Mouse (Mus musculus) heart, embryonic 15.5 days (tissue): ENCODE results near the gene Arid5b. TPM values are rescaled to one million over a fixed set of nuclear protein-coding genes. Genes with fewer than 3 reads are reported as not detected.

Source experiments
- ATAC-seq: fragments of 200-750 bp; cut with Nextera tagmentation; replicated peaks from 2 replicates; pipeline ENCODE4 v1.8.0; 2017; ENCODE audit warnings: low read depth, moderate TSS enrichment; ENCODE audit not compliant: insufficient number of reproducible peaks, insufficient read depth, low FRiP score
- H3K27ac ChIP-seq: fragments of 300-500 bp; sonication (generic); 2 replicates; pipeline ENCODE4 v1.5.1; 2015; ENCODE audit warnings: mild to moderate bottlenecking, inconsistent platforms
- H3K27me3 ChIP-seq: fragments of 300-500 bp; sonication (generic); 2 replicates; pipeline ENCODE4 v1.6.1; 2015; ENCODE audit warnings: inconsistent platforms
- H3K36me3 ChIP-seq: fragments of 300-500 bp; sonication (generic); 2 replicates; pipeline ENCODE4 v1.6.1; 2015; ENCODE audit warnings: mild to moderate bottlenecking, inconsistent platforms
- H3K4me1 ChIP-seq: fragments of 300-500 bp; sonication (generic); replicated peaks from 2 replicates; pipeline ENCODE4 v1.6.1; 2015; ENCODE audit warnings: inconsistent platforms
- H3K4me2 ChIP-seq: fragments of 300-500 bp; sonication (generic); 2 replicates; pipeline ENCODE4 v1.6.1; 2015; ENCODE audit warnings: inconsistent platforms, mild to moderate bottlenecking, moderate library complexity
- H3K4me3 ChIP-seq: fragments of 300-500 bp; sonication (generic); 2 replicates; pipeline ENCODE4 v1.5.1; 2015; ENCODE audit warnings: mild to moderate bottlenecking, inconsistent platforms
- H3K9ac ChIP-seq: fragments of 300-500 bp; sonication (generic); 2 replicates; pipeline ENCODE4 v1.6.1; 2015; ENCODE audit warnings: mild to moderate bottlenecking, inconsistent platforms
- H3K9me3 ChIP-seq: fragments of 300-500 bp; sonication (generic); replicated peaks from 2 replicates; pipeline ENCODE4 v1.6.1; 2016; ENCODE audit warnings: inconsistent platforms
- WGBS: fragments of 180-500 bp; shearing (Covaris S2); methylation state at CpG from one replicate; pipeline ENCODE4 v1.1.7; 2015; ENCODE audit warnings: mixed read lengths; 5-methylcytosine and 5-hydroxymethylcytosine counted together
- polyA plus RNA-seq: library from polyadenylated mRNA; unstranded; fragments of >200 nt; fragmentation: Nextera tagmentation; extraction: Ambion mirVana; gene quantifications from 2 replicates; pipeline ENCODE4 v1.2.1, GENCODE M21; 2015

Gene Arid5b
- polyA plus RNA-seq, 1 experiment from 2014 or later = 21.5 TPM

- Histone ChIP-seq H3K4me3 (no peak overlapping the region), H3K4me2 (no peak overlapping the region), H3K36me3 (no peaks in the 10 kb centered on the region), H3K9ac (no peak overlapping the region), H3K27ac (peak overlapping the region; percentile 42; the same call in 1 of the 2 replicates), H3K27me3 (no peaks in the 10 kb centered on the region), H3K4me1 (peaks cover 37% of the 10 kb centered on the region), H3K9me3 (no peaks in the 10 kb centered on the region)
- ATAC-seq = no peak
- WGBS = 36% methylated on average over 2 of the region's 2 CpGs
These were observed 137.7 kb downstream of the Arid5b start for GRCm38 (mm10) chr10:68140871-68141270.

GRCm38 (mm10) chr10:68140306-68140705 is 138.2 kb downstream of the Arid5b start:
- Histone ChIP-seq H3K4me3 (no peak overlapping the region), H3K27ac (peak overlapping the region; percentile 42), H3K36me3 (no peaks in the 10 kb centered on the region), H3K4me2 (no peak overlapping the region), H3K27me3 (no peaks in the 10 kb centered on the region), H3K9me3 (no peaks in the 10 kb centered on the region), H3K4me1 (peaks cover 35% of the 10 kb centered on the region), H3K9ac (no peak overlapping the region)
- no peak for ATAC-seq
- WGBS = 65% methylated on average over 6 of the region's 6 CpGs

- H3K27me3 ChIP-seq = no peaks in the 10 kb centered on the region
- no peak overlapping the region for H3K9ac ChIP-seq
- WGBS = 88% methylated on average over 5 of the region's 5 CpGs
- H3K27ac ChIP-seq = no peak overlapping the region
- no peaks in the 10 kb centered on the region for H3K9me3 ChIP-seq
- H3K4me2 ChIP-seq = no peak overlapping the region
- no peak overlapping the region for H3K4me3 ChIP-seq
- peaks cover 4% of the 10 kb centered on the region; the same call in 1 of the 2 replicates for H3K36me3 ChIP-seq
- H3K4me1 ChIP-seq = peaks cover 51% of the 10 kb centered on the region
- no peak for ATAC-seq
These were observed 140.4 kb downstream of the Arid5b start for GRCm38 (mm10) chr10:68138123-68138522.

GRCm38 (mm10) chr10:68137151-68137833 is 141.2 kb downstream of the Arid5b start:
- peak overlapping the region; percentile 59 for H3K4me2 ChIP-seq
- 67% methylated on average over 11 of the region's 11 CpGs for WGBS
- no peaks in the 10 kb centered on the region for H3K9me3 ChIP-seq
- H3K27ac ChIP-seq = peak overlapping the region; percentile 94
- peaks cover 11% of the 10 kb centered on the region; the same call in 1 of the 2 replicates for H3K36me3 ChIP-seq
- H3K27me3 ChIP-seq = no peaks in the 10 kb centered on the region
- H3K9ac ChIP-seq = 0 out of 2 replicates have a peak overlapping the region, but pooled peaks have one; percentile 68
- no peak overlapping the region for H3K4me3 ChIP-seq
- peaks cover 60% of the 10 kb centered on the region for H3K4me1 ChIP-seq
- ATAC-seq = no peak

GRCm38 (mm10) chr10:68136480-68137083 is 142.0 kb downstream of the Arid5b start:
- peaks cover 65% of the 10 kb centered on the region for H3K4me1 ChIP-seq
- peak overlapping the region; percentile 59 for H3K4me2 ChIP-seq
- H3K27ac ChIP-seq = peak overlapping the region; percentile 94
- peak; percentile 95 for ATAC-seq
- peak overlapping the region; percentile 65 for H3K4me3 ChIP-seq
- H3K9ac ChIP-seq = peak overlapping the region; percentile 68
- H3K9me3 ChIP-seq = no peaks in the 10 kb centered on the region
- WGBS = 2% methylated on average over 18 of the region's 18 CpGs
- peaks cover 16% of the 10 kb centered on the region; the same call in 1 of the 2 replicates for H3K36me3 ChIP-seq
- H3K27me3 ChIP-seq = no peaks in the 10 kb centered on the region

- Histone ChIP-seq H3K4me1 (peaks cover 66% of the 10 kb centered on the region), H3K4me2 (peak overlapping the region; percentile 59), H3K9ac (peak overlapping the region; percentile 68), H3K36me3 (peaks cover 16% of the 10 kb centered on the region; the same call in 1 of the 2 replicates), H3K27me3 (no peaks in the 10 kb centered on the region), H3K4me3 (peak overlapping the region; percentile 65), H3K9me3 (no peaks in the 10 kb centered on the region), H3K27ac (peak overlapping the region; percentile 94)
- 2% methylated on average over 9 of the region's 9 CpGs for WGBS
- ATAC-seq = no peak
These were observed 142.5 kb downstream of the Arid5b start for GRCm38 (mm10) chr10:68136051-68136450.

GRCm38 (mm10) chr10:68135416-68135815 is 143.1 kb downstream of the Arid5b start:
- H3K27me3 ChIP-seq = no peaks in the 10 kb centered on the region
- H3K9ac ChIP-seq = peak overlapping the region; percentile 68
- H3K4me1 ChIP-seq = peaks cover 66% of the 10 kb centered on the region
- H3K9me3 ChIP-seq = no peaks in the 10 kb centered on the region
- WGBS = 10% methylated on average over 4 of the region's 4 CpGs
- H3K4me2 ChIP-seq = peak overlapping the region; percentile 59
- H3K4me3 ChIP-seq = peak overlapping the region; percentile 65
- ATAC-seq = no peak
- peaks cover 16% of the 10 kb centered on the region; the same call in 1 of the 2 replicates for H3K36me3 ChIP-seq
- H3K27ac ChIP-seq = peak overlapping the region; percentile 94

- Histone ChIP-seq H3K9ac (peak overlapping the region; percentile 68; the same call in 1 of the 2 replicates), H3K4me1 (peaks cover 66% of the 10 kb centered on the region), H3K4me3 (peak overlapping the region; percentile 65), H3K27ac (peak overlapping the region; percentile 94), H3K36me3 (peaks cover 16% of the 10 kb centered on the region; the same call in 1 of the 2 replicates), H3K4me2 (peak overlapping the region; percentile 59), H3K9me3 (no peaks in the 10 kb centered on the region), H3K27me3 (no peaks in the 10 kb centered on the region)
- ATAC-seq = no peak
- 37% methylated on average over 4 of the region's 4 CpGs for WGBS
These were observed 144.0 kb downstream of the Arid5b start for GRCm38 (mm10) chr10:68134549-68134948.

GRCm38 (mm10) chr10:68134071-68134470 is 144.5 kb downstream of the Arid5b start:
- Histone ChIP-seq H3K27ac (peak overlapping the region; percentile 94), H3K36me3 (peaks cover 16% of the 10 kb centered on the region; the same call in 1 of the 2 replicates), H3K9ac (no peak overlapping the region), H3K4me2 (peak overlapping the region; percentile 59), H3K27me3 (no peaks in the 10 kb centered on the region), H3K4me1 (peaks cover 67% of the 10 kb centered on the region), H3K4me3 (no peak overlapping the region), H3K9me3 (no peaks in the 10 kb centered on the region)
- 36% methylated on average over 5 of the region's 5 CpGs for WGBS
- ATAC-seq = no peak

GRCm38 (mm10) chr10:68132636-68133035 is 145.9 kb downstream of the Arid5b start:
- Histone ChIP-seq H3K9ac (no peak overlapping the region), H3K27ac (peak overlapping the region; percentile 26; the same call in 1 of the 2 replicates), H3K27me3 (no peaks in the 10 kb centered on the region), H3K4me1 (peaks cover 81% of the 10 kb centered on the region), H3K4me3 (0 out of 2 replicates have a peak overlapping the region, but pooled peaks have one; percentile 3), H3K36me3 (peaks cover 16% of the 10 kb centered on the region; the same call in 1 of the 2 replicates), H3K4me2 (peak overlapping the region; percentile 16), H3K9me3 (no peaks in the 10 kb centered on the region)
- WGBS = 60% methylated on average over 9 of the region's 9 CpGs
- no peak for ATAC-seq

- no peak for ATAC-seq
- Histone ChIP-seq H3K27me3 (no peaks in the 10 kb centered on the region), H3K9ac (no peak overlapping the region), H3K4me3 (no peak overlapping the region), H3K9me3 (no peaks in the 10 kb centered on the region), H3K4me1 (peaks cover 81% of the 10 kb centered on the region), H3K4me2 (peak overlapping the region; percentile 16; the same call in 1 of the 2 replicates), H3K27ac (0 out of 2 replicates have a peak overlapping the region, but pooled peaks have one; percentile 26), H3K36me3 (peaks cover 16% of the 10 kb centered on the region; the same call in 1 of the 2 replicates)
- 85% methylated on average over 5 of the region's 5 CpGs for WGBS
These were observed 146.4 kb downstream of the Arid5b start for GRCm38 (mm10) chr10:68132154-68132553.
